In the genomic region with DNA sequence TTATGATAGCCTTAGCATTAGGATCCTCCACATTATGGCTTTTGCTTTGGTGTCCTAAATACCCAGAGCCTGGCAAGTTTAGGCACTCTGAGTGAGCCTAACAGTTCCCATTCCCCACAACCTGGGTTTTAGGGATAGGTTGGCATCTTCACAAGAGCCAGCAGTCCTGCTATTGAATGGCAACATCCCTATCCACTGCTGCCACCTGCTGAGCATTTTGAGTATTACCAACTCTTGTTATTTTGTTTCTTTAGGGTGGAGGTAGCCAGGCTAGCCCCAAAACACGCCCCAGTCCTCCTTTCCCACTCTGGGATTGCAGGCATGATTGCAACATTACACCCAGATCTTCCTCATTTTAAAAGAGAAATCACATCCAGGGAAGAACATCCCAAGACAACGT, we compare ENCODE assay signal across 9 mouse cellular contexts. TPM values are rescaled to one million over a fixed set of nuclear protein-coding genes. Genes with fewer than 3 reads are reported as not detected.
DNase-seq lines count a peak whose midpoint lies in the region; ATAC-seq and TF ChIP-seq lines count a peak whose summit lies in the region.
"Not testable (repeated sequence)": the region's sequence is repeated elsewhere in the genome, so short reads cannot be mapped to it uniquely, and the experiment has no call there.
"Had no signal": no experiment of that assay in that cellular context is flagged by ENCODE, and none has a peak within 500 bp of the region (broad histone marks: within the 10 kb centered on the region; RNA-seq: fewer than 3 reads in every experiment).

No protein-coding gene starts in this region.

- intact Hi-C loops in left cerebral cortex, postnatal 25 days (cut with DNase I), result not testable (repeated sequence)

- H3K4me2 ChIP-seq in embryonic facial prominence, embryonic 14.5 days (ENCODE audit: low read depth, low read length); heart, postnatal 0 days (ENCODE audit: low read depth, low read length); kidney, postnatal 0 days (ENCODE audit: low read length): not testable (repeated sequence)

- H3K27ac ChIP-seq in embryonic facial prominence, embryonic 14.5 days (replicated peaks; ENCODE audit: low read depth, low read length); heart, postnatal 0 days (ENCODE audit: low read depth); kidney, postnatal 0 days: not testable (repeated sequence)

- not testable (repeated sequence) for H3K36me3 ChIP-seq in embryonic facial prominence, embryonic 14.5 days (ENCODE audit: control insufficient read depth, insufficient read depth, low read length); heart, postnatal 0 days (replicated peaks; ENCODE audit: control insufficient read depth, insufficient read depth, low read length); kidney, postnatal 0 days (ENCODE audit: insufficient read depth, low read length)

- TF ChIP-seq CTCF in heart, postnatal 0 days (IDR thresholded peaks at IDR 0.05; ENCODE audit: low read depth), result peak; percentile 55
- peak; percentile 64 for TF ChIP-seq CTCF in kidney, postnatal 0 days (IDR thresholded peaks at IDR 0.05; ENCODE audit: low read depth)

- not testable (repeated sequence) for H3K9me3 ChIP-seq in embryonic facial prominence, embryonic 14.5 days (ENCODE audit: control insufficient read depth, low read length); heart, postnatal 0 days (replicated peaks; ENCODE audit: control insufficient read depth, low read length); kidney, postnatal 0 days (replicated peaks; ENCODE audit: low read length)

- not testable (repeated sequence) for TF ChIP-seq EP300 in heart, postnatal 0 days (IDR thresholded peaks at IDR 0.05; ENCODE audit: low read depth)

- not testable (repeated sequence) for H3K27me3 ChIP-seq in embryonic facial prominence, embryonic 14.5 days (replicated peaks; ENCODE audit: control insufficient read depth, insufficient read depth, low read length); heart, postnatal 0 days (ENCODE audit: control insufficient read depth, insufficient read depth, low read length); kidney, postnatal 0 days (ENCODE audit: insufficient read depth, low read length)

- H3K4me3 ChIP-seq in embryonic facial prominence, embryonic 14.5 days (ENCODE audit: low read depth, low read length); heart, postnatal 0 days (ENCODE audit: low read depth, low read length); kidney, postnatal 0 days (replicated peaks; ENCODE audit: low read depth, low read length): not testable (repeated sequence)

- not testable (repeated sequence) for H3K4me1 ChIP-seq in embryonic facial prominence, embryonic 14.5 days (ENCODE audit: control insufficient read depth, insufficient read depth, low read length); heart, postnatal 0 days (ENCODE audit: control insufficient read depth, insufficient read depth); kidney, postnatal 0 days (replicated peaks; ENCODE audit: insufficient read depth, low read length)

- DNase-seq in adrenal gland, postnatal 14 days, result peak; percentile 16
- peak; percentile 36 for DNase-seq in embryonic facial prominence, embryonic 14.5 days (ENCODE audit: low spot score)
- DNase-seq in heart, postnatal 0 days (ENCODE audit: low spot score), result peak; percentile 14
- DNase-seq in kidney, postnatal 0 days (ENCODE audit: low spot score), result peak; percentile 9
- peak; percentile 32 to 52 for DNase-seq in left cerebral cortex, postnatal 25 days (ENCODE audit: low spot score in 2 of 2)
- peak; percentile 27 to 28 for DNase-seq in right cerebral cortex, postnatal 10 days (ENCODE audit: low spot score in 2 of 2)

- 22% methylated on average over 2 of the region's 2 CpGs for WGBS in embryonic facial prominence, embryonic 14.5 days
- 24% methylated on average over 2 of the region's 2 CpGs for WGBS in heart, postnatal 0 days
- WGBS in kidney, postnatal 0 days, result 16% methylated on average over 2 of the region's 2 CpGs

- not testable (repeated sequence) for H3K9ac ChIP-seq in embryonic facial prominence, embryonic 14.5 days (ENCODE audit: low read depth, low read length); heart, postnatal 0 days (replicated peaks; ENCODE audit: low read depth, low read length); kidney, postnatal 0 days (ENCODE audit: low read depth, low read length)

- not testable (repeated sequence) for ATAC-seq in embryonic facial prominence, embryonic 14.5 days (ENCODE audit: low read depth); heart, postnatal 0 days (ENCODE audit: insufficient read depth, low read depth); kidney, postnatal 0 days (replicated peaks; ENCODE audit: low FRiP score, low read depth)
- ATAC-seq in megakaryocyte-erythroid progenitor cell, adult 5-6 weeks (replicated peaks; ENCODE audit: low FRiP score, low TSS enrichment, poor library complexity, severe bottlenecking), result 0 out of 2 replicates have a peak, but pooled peaks have one; percentile 50

RNA-seq across cellular contexts. Expression of gene Ear1, which starts 14.8 kb away (rescaled TPM):
- 1.4 TPM in 1 of 2 replicates, not detected in the other for total RNA-seq in adrenal gland, postnatal 14 days (2021)
- not detected in 2 replicates for polyA plus RNA-seq in embryonic facial prominence, embryonic 14.5 days (2014; fragmentation: Nextera tagmentation; extraction: Ambion mirVana)
- not detected in 2 replicates for total RNA-seq in heart, postnatal 0 days (2014; rRNA removed; ENCODE audit: low replicate concordance)
- polyA plus RNA-seq in heart, postnatal 0 days (2015; fragmentation: Nextera tagmentation; extraction: Ambion mirVana), result not detected in 2 replicates
- polyA plus RNA-seq in kidney, postnatal 0 days (2015; fragmentation: Nextera tagmentation; extraction: Ambion mirVana), result not detected in 2 replicates
- not detected for total RNA-seq in left cerebral cortex, postnatal 25 days (2021)
- total RNA-seq in megakaryocyte-erythroid progenitor cell, adult 5-6 weeks (2014; fragmentation: Nextera tagmentation), result not detected in 2 replicates
- not detected in 2 replicates for total RNA-seq in megakaryocyte-erythroid progenitor cell, adult 5-6 weeks (2017)
- total RNA-seq: gastrocnemius, postnatal 4 days had no signal
- polyA plus RNA-seq: activated CD4-positive, CD25-positive, alpha-beta regulatory T cell, adult 4 months had no signal
